Mouse (Mus musculus): Measurements from ENCODE around the gene 1700049E17Rik2. TPM values are rescaled to one million over a fixed set of nuclear protein-coding genes. Genes with fewer than 3 reads are reported as not detected.
"Not testable (repeated sequence)": the region's sequence is repeated elsewhere in the genome, so short reads cannot be mapped to it uniquely, and the experiment has no call there.

The 1700049E17Rik2 gene
- polyA plus RNA-seq, 1 experiment from 2014 or later = not detected

GRCm38 (mm10) chr14:41630144-41630543, 57.1 kb downstream of the 1700049E17Rik2 start:
- not testable (repeated sequence) for H3K27ac ChIP-seq (replicated peaks in 1 of 2; ENCODE audit: control insufficient read depth in 1 of 2, insufficient read depth in 1 of 2, low read depth in 2 of 2, low read length in 2 of 2); H3K9me3 ChIP-seq (ENCODE audit: control insufficient read depth, low read length); H3K36me3 ChIP-seq (ENCODE audit: control insufficient read depth, insufficient read depth, low read length); ATAC-seq (ENCODE audit: insufficient number of reproducible peaks, insufficient read depth, low FRiP score, low read depth); H3K4me3 ChIP-seq (ENCODE audit: control insufficient read depth in 1 of 2, insufficient read depth in 1 of 2, low read depth in 1 of 2, low read length in 2 of 2); H3K4me2 ChIP-seq (ENCODE audit: low read length); H3K4me1 ChIP-seq (ENCODE audit: control insufficient read depth in 2 of 2, insufficient read depth in 2 of 2, low read length in 2 of 2); H3K27me3 ChIP-seq (ENCODE audit: control insufficient read depth, insufficient read depth, low read length); H3K9ac ChIP-seq (ENCODE audit: low read length)
- 84% methylated on average over 9 of the region's 11 CpGs for WGBS

Other genes starting within 250 kb of the 1700049E17Rik2 start
- not detected in 2 replicates for gene Gm5798, start 224.6 kb upstream of the 1700049E17Rik2 start, polyA plus RNA-seq (2014; fragmentation: Nextera tagmentation; extraction: Ambion mirVana)
- not detected in 2 replicates for gene Gm7945, start 186.8 kb upstream of the 1700049E17Rik2 start, polyA plus RNA-seq (2014; fragmentation: Nextera tagmentation; extraction: Ambion mirVana)
- gene Gm6482, start 164.9 kb upstream of the 1700049E17Rik2 start, polyA plus RNA-seq (2014; fragmentation: Nextera tagmentation; extraction: Ambion mirVana) = not detected in 2 replicates
- not detected in 2 replicates for gene Gm7954, start 119.7 kb upstream of the 1700049E17Rik2 start, polyA plus RNA-seq (2014; fragmentation: Nextera tagmentation; extraction: Ambion mirVana)
- not detected in 2 replicates for gene Gm3486, start 83.7 kb upstream of the 1700049E17Rik2 start, polyA plus RNA-seq (2014; fragmentation: Nextera tagmentation; extraction: Ambion mirVana)
- not detected in 2 replicates for gene Gm7970, start 17.6 kb upstream of the 1700049E17Rik2 start, polyA plus RNA-seq (2014; fragmentation: Nextera tagmentation; extraction: Ambion mirVana)
- gene Gm3072, start 51.4 kb downstream of the 1700049E17Rik2 start, polyA plus RNA-seq (2014; fragmentation: Nextera tagmentation; extraction: Ambion mirVana) = not detected in 2 replicates
- gene Gm3676, start 73.3 kb downstream of the 1700049E17Rik2 start, polyA plus RNA-seq (2014; fragmentation: Nextera tagmentation; extraction: Ambion mirVana) = not detected in 2 replicates
- gene Gm8068, start 128.7 kb downstream of the 1700049E17Rik2 start, polyA plus RNA-seq (2014; fragmentation: Nextera tagmentation; extraction: Ambion mirVana) = not detected in 2 replicates
- gene Gm7929, start 177.4 kb downstream of the 1700049E17Rik2 start, polyA plus RNA-seq (2014; fragmentation: Nextera tagmentation; extraction: Ambion mirVana) = not detected in 2 replicates
- not detected in 2 replicates for gene Gm47189, start 199.2 kb downstream of the 1700049E17Rik2 start, polyA plus RNA-seq (2014; fragmentation: Nextera tagmentation; extraction: Ambion mirVana)

Data from heart, embryonic 14.5 days (tissue).